Mouse (Mus musculus) layer of hippocampus, postnatal 25 days (tissue): ENCODE results near the gene Gm48551. TPM values are rescaled to one million over a fixed set of nuclear protein-coding genes. Genes with fewer than 3 reads are reported as not detected.

Experiments used
- DNase-seq, 2 experiments: peaks; one replicate each; pipeline ENCODE4 v3.0.0; 2022; ENCODE audit warnings: mixed read lengths in 2 of 2, low spot score in 1 of 2; ENCODE audit errors: extremely low spot score in 1 of 2
- total RNA-seq, 2 experiments: library from RNA; stranded (reverse); gene quantifications; 2 replicates each; pipeline ENCODE4 v1.2.3; 2021

Gene Gm48551
- total RNA-seq, 2 experiments from 2014 or later = 2.6 to 3.7 TPM

GRCm38 (mm10) chr10:81379809-81380378, 4.4 kb upstream of the Gm48551 start:
- no peak for DNase-seq

DNA sequence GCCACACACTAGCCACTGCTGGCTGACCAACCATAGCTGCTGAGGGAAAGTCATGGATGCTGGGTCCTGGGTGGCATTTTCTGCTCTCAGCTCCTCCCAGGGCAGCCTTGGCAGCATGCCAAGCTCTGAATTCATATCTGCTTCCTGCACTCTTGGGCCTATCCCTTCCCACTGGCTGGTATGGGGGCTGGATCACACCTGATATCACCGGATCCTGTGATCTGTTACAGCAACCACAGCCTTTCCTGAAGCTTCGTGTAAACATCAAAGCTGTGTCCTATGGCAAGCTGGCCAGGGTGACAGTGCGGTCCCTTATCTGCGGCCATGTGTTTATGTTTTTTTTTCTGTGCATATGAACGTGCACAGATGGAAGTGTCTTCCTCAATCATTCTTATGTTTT, 2.2 kb upstream of the Gm48551 start:
- DNase-seq = no peak

- no peak for DNase-seq
Measured at GRCm38 (mm10) chr10:81384605-81384982, 328 bp downstream of the Gm48551 start.

- no peak for DNase-seq
Measured at GRCm38 (mm10) chr10:81385603-81386306, 1.5 kb downstream of the Gm48551 start.

DNA sequence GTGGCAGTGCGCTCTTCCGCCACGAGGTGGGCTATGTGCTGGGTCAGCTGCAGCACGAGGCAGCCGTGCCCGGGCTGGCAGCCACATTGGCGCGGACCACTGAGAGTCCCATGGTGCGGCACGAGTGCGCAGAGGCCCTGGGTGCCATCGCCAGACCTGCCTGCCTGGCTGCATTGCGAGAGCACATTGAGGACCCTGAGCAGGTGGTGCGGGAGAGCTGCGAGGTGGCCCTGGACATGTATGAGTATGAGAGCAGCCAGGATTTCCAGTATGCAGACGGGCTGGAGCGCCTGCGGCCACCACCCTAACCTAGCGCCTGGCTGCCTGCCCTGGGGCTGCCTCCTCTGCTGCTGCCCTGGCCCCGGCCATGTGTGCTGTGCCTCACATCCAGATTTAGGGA, 3.5 kb downstream of the Gm48551 start:
- no peak for DNase-seq

- DNase-seq = no peak
Measured at GRCm38 (mm10) chr10:81388505-81389055, 4.3 kb downstream of the Gm48551 start, which contains the start of gene Gm48552. Gene Gm48552 (plus strand): TSS chr10:81389005.

DNA sequence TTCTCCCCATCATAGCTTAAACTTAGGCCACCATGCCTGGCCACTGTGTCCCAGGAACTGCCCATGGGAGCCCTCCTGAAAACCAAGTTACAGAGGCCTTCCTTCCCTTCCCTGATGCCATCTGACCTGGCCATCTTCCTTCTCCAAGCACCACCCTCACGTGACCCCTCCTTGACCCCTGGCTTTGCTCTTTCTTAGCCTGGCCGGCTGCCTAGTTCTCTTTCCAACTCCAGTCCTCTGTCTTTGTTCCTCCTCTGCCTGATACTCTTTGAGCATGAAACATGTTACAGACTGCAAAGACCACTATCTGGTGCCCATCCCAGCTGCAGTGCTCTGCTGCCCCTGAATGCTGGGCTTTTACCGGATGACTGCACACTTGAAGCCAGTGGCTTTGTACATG, 5.1 kb downstream of the Gm48551 start:
- no peak for DNase-seq

DNA sequence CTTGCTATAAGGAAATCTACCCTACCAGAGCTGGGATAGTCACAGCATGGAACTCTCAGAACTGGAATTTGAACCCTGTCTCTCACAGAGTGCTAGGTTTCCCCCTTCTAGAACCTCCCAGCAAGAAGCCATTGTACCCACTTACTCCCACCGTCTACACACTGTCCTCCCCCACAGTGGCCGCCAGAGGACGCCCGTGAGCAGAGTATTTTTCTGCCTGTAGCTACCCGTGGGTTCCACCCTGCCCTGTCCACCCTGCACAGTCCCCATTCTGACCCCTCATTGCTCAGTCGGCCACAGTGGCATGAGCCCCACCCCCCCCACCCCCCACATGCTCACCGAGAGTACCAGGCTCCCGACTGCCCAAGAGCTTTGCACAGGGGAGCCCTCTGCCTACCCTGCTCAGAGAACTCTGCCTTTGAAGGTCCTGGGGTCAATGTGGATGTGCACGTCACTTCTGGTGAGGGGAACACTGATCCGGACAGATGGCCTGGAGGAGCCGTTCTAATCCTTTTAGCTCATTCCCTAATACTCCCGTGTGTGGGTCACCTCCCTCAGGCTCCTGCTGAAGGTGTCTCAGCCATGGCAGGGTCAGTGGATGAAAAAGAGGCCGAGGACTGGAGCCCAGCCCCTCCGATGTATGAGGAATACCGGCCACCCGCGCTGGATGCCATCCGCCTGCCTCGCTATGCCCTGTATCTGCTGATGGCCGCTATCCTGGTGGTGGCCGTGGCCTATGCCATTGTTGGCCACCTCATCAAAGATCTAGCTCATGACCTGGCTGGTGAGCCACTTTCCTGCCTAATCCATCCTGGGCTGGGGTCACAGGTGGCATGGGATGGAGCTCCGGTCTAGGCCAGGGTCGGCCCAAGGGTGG, 5.8 kb downstream of the Gm48551 start:
- DNase-seq = peak; percentile 75 to 86

GRCm38 (mm10) chr10:81390678-81390965, 6.4 kb downstream of the Gm48551 start:
- DNase-seq = no peak

DNA sequence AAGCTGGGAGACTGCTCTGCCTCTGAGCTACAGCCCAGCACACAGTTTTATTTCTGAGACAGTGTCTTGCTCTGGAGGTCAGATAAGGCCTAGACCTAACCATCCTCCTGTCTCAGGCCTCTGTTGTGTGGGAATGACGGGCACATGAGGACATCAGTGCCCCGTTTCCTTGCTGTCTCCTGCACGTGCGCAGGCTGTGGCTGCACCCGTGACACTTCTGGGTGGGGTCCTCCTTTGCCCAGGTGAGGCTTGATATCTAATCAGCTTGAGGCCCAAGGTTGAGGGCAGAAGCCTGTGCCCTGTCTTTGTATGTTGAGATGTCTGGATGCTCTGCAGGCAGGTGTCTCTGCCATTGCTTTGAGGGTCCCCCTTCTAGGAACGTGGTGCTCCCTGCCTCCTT, 8.0 kb downstream of the Gm48551 start:
- DNase-seq = no peak

GRCm38 (mm10) chr10:81392781-81393185, 8.5 kb downstream of the Gm48551 start, which contains the start of gene Smim24:
Gene Smim24 (plus strand): TSS chr10:81393051.
- DNase-seq = no peak

DNA sequence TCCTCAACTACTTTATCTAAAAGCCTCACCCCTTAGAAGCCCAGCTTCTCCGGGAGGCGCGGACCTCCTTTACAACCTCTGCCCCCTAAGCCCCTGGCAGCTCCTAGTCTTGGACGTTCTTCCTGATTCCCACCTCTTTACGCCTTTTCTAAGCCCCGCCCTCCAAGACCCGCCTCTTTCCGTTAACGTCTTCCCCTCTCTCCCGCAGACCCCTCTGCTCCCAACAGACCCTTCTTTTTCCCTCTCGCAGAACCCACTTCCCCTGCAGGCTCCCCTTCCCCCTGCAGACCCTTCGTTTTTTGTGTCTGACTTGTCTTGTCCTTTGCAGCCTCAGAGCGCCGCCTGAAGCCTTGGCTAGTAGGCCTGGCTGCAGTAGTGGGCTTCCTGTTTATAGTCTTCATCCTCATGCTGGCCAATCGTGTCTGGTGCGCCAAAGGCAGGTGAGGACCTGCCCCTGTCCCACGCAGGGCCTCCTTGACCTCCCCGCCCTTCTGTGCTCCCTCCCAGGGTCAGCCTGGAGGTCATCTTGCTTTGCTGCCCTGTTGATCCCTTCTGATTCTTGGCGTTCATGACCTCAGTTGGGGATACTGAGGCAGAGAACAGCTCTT, 9.3 kb downstream of the Gm48551 start:
- DNase-seq = no peak

DNA sequence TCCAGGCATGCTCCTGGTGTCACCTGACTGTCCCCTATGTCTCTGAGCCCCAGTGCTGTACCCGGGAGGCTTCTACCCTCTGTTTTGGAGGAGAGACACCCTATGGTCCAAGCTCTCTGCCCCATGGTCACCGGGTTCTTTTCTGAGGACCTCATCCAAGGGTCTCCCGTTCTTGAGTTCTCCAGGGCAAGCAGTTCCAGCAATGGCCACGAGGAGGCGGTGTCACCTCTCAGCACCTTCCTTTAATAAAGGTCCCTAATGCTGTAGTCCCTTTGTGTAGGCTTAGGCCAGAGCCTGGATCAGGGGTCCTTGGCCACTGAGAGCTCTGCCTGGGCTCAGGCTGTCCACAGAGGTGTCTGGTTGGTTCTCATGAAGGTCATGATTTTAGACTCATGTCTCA, 10.9 kb downstream of the Gm48551 start:
- peak in 1 of 2 experiments; percentile 82 for DNase-seq

DNA sequence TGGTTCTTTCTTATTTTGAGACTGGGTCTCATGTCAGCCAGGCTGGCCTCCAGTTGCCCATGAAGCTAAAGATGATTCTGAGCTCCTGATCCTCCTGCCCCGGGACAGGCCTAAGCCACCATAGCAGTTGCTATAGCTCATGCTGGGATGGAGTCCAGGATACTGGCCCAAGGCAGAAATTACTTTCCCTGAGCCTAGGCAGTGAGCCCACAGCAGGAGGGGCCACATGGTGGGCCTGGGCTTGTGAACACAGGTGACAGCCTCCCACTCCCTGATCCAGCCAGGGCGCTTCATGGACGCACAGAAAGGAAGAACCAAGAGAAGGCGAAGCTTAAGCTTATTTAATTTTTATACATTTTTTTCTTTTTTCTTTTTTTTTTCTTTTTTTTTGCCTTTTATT, 11.6 kb downstream of the Gm48551 start:
- no peak for DNase-seq

DNA sequence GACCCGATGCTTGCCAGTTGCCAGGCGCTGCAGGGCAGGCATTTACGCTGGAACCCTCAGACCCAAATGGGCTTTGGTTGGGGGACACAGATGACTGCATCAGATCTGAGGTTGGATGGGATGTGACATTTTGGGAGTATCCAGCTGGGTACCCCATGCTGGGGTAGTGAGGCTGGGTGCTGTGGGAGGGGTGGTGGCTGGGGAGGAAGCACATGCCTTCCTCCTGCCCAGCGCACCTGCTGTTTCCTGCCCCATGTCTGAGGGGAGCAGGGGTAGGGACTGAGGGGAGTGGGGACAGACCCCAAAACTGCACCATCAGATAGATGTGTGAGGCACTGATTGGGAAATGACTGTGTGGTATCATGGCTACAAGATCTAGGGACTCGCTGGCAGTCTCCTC, 12.5 kb downstream of the Gm48551 start:
- no peak for DNase-seq

DNA sequence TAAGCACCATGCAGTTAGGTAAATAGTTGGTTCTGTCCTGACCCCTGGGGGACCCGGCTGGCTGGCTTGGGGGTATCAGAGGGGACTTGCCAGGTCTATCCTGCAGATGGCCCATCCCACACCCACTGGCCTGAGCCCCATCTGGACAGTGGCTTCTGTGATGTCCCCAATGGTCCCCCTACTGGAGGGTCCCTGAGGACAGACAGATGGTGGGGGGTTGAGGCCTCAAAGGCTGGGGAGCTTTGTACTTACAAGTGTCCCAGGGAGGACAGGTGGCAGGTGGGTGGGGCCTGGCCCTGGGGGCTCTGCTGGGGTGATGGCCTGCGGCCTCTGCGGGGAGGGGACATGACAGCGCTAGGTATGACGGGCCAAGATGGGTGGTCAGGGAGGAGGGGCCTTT, 15.0 kb downstream of the Gm48551 start:
- DNase-seq = no peak

- DNase-seq = no peak
Measured at GRCm38 (mm10) chr10:81399798-81400308, 15.6 kb downstream of the Gm48551 start.

DNA sequence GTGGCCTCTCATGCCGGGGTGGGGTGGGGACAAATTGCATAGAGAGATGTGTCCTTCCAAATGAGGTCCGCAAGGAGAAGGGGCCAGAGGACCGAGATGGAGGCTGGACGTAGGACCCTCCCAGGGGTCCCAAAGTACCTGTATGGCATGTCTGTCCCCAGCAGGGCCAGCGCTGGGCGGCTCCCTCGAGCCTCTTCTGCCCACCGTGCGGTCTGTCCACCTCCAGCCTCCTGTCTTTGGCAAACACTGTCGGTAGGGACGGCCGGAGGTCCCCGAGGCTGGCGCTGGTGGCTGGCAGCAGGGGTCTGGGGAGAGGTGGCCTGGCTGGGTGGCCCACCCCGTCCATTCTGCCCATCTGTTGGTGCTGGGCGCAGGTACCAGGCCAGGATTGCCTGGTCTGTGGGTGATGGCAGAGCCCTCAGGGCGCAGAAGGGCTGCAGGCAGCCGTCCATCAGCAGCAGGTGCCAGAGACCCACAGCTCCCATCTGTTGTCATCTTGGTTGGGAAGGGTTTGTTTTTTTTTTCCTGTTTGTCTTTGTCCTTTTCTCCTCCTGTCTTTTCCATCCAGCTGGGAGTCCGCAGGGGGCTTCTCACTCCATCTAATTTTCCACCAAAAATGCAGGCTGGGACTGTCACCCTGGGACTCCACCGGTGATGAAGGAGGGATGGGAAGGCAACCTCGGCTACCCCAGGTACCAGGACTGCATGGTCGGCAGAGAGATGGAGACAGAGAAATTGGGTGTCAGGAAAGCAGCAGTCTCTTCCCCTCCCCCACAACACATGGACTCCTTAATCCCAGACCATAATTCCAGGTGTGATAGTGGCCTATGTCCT, 16.3 kb downstream of the Gm48551 start:
- DNase-seq = no peak

GRCm38 (mm10) chr10:81401205-81401520, 16.9 kb downstream of the Gm48551 start:
- no peak for DNase-seq
